Mouse (Mus musculus) E14TG2a.4 (cell line): ENCODE measurements around the gene Stn1.

Experiments used
- H3K27me3 ChIP-seq: 2 replicates; pipeline ENCODE4 v1.6.1; 2014; ENCODE audit warnings: low read length, control low read depth; ENCODE audit not compliant: insufficient read depth
- H3K36me3 ChIP-seq: 2 replicates; pipeline ENCODE4 v1.6.1; 2014; ENCODE audit warnings: low read length, control low read depth; ENCODE audit not compliant: insufficient read depth
- H3K4me1 ChIP-seq: replicated peaks from 2 replicates; pipeline ENCODE4 v1.6.1; 2014; ENCODE audit warnings: low read depth, low read length, control low read depth
- H3K4me3 ChIP-seq: replicated peaks from 2 replicates; pipeline ENCODE4 v1.5.1; 2014; ENCODE audit warnings: mild to moderate bottlenecking, low read length
- H3K9me3 ChIP-seq: 2 replicates; pipeline ENCODE4 v1.6.1; 2014; ENCODE audit warnings: low read length, control low read depth
- CTCF ChIP-seq: conservative IDR thresholded peaks from 2 replicates; pipeline ENCODE4 v1.5.1; 2014; ENCODE audit warnings: low read length
- NANOG ChIP-seq: IDR thresholded peaks from 2 replicates; pipeline ENCODE4 v1.6.1; 2014; ENCODE audit warnings: borderline replicate concordance, low read length, mixed read lengths
- POU5F1 ChIP-seq: IDR thresholded peaks from 2 replicates; pipeline ENCODE4 v1.6.1; 2014; ENCODE audit warnings: low read length, borderline replicate concordance

Gene Stn1

GRCm38 (mm10) chr19:47565994-47566393, 28.7 kb upstream of the Stn1 start:
- no peak for TF ChIP-seq CTCF
- TF ChIP-seq NANOG: no peak
- Histone ChIP-seq H3K27me3 (peaks cover 2% of the 10 kb centered on the region; the same call in 1 of the 2 replicates), H3K36me3 (no peaks in the 10 kb centered on the region), H3K4me3 (no peak overlapping the region), H3K9me3 (no peaks in the 10 kb centered on the region), H3K4me1 (0 out of 2 replicates have a peak, but pooled peaks cover 2% of the 10 kb centered on the region)

- Histone ChIP-seq H3K27me3 (peaks cover 2% of the 10 kb centered on the region; the same call in 1 of the 2 replicates), H3K36me3 (no peaks in the 10 kb centered on the region), H3K9me3 (no peaks in the 10 kb centered on the region), H3K4me3 (no peak overlapping the region), H3K4me1 (0 out of 2 replicates have a peak, but pooled peaks cover 2% of the 10 kb centered on the region)
- TF ChIP-seq NANOG (no peak), CTCF (no peak), POU5F1 (no peak)
Measured at GRCm38 (mm10) chr19:47565031-47565654, 27.8 kb upstream of the Stn1 start.

GRCm38 (mm10) chr19:47563715-47564114, 26.4 kb upstream of the Stn1 start:
- H3K4me1 ChIP-seq: 0 out of 2 replicates have a peak, but pooled peaks cover 2% of the 10 kb centered on the region
- peaks cover 2% of the 10 kb centered on the region; the same call in 1 of the 2 replicates for H3K27me3 ChIP-seq
- no peaks in the 10 kb centered on the region for H3K36me3 ChIP-seq
- H3K4me3 ChIP-seq: no peak overlapping the region
- H3K9me3 ChIP-seq: 0 out of 2 replicates have a peak, but pooled peaks cover 6% of the 10 kb centered on the region
- TF ChIP-seq NANOG (no peak), CTCF (no peak), POU5F1 (no peak)

GRCm38 (mm10) chr19:47561996-47562441, 24.7 kb upstream of the Stn1 start:
- TF ChIP-seq POU5F1 (no peak), CTCF (no peak), NANOG (no peak)
- H3K9me3 ChIP-seq: peaks cover 10% of the 10 kb centered on the region; the same call in 1 of the 2 replicates
- H3K27me3 ChIP-seq: no peaks in the 10 kb centered on the region; the same call in 1 of the 2 replicates
- peaks cover 2% of the 10 kb centered on the region; the same call in 1 of the 2 replicates for H3K4me1 ChIP-seq
- no peaks in the 10 kb centered on the region for H3K36me3 ChIP-seq
- no peak overlapping the region for H3K4me3 ChIP-seq

GRCm38 (mm10) chr19:47560544-47561161, 23.3 kb upstream of the Stn1 start:
- H3K4me3 ChIP-seq: no peak overlapping the region
- no peaks in the 10 kb centered on the region for H3K36me3 ChIP-seq
- H3K4me1 ChIP-seq: peaks cover 2% of the 10 kb centered on the region; the same call in 1 of the 2 replicates
- no peaks in the 10 kb centered on the region for H3K27me3 ChIP-seq
- TF ChIP-seq CTCF (no peak), NANOG (no peak), POU5F1 (no peak)
- H3K9me3 ChIP-seq: peaks cover 10% of the 10 kb centered on the region; the same call in 1 of the 2 replicates

- peaks cover 2% of the 10 kb centered on the region; the same call in 1 of the 2 replicates for H3K4me1 ChIP-seq
- H3K36me3 ChIP-seq: no peaks in the 10 kb centered on the region
- peaks cover 10% of the 10 kb centered on the region; the same call in 1 of the 2 replicates for H3K9me3 ChIP-seq
- H3K4me3 ChIP-seq: no peak overlapping the region
- no peak for TF ChIP-seq POU5F1
- TF ChIP-seq CTCF: no peak
- no peaks in the 10 kb centered on the region for H3K27me3 ChIP-seq
Measured at GRCm38 (mm10) chr19:47559751-47560512, 22.6 kb upstream of the Stn1 start.

- TF ChIP-seq CTCF (no peak), NANOG (no peak), POU5F1 (no peak)
- no peak overlapping the region for H3K4me3 ChIP-seq
- peaks cover 3% of the 10 kb centered on the region; the same call in 1 of the 2 replicates for H3K27me3 ChIP-seq
- H3K4me1 ChIP-seq: peaks cover 2% of the 10 kb centered on the region; the same call in 1 of the 2 replicates
- no peaks in the 10 kb centered on the region for H3K36me3 ChIP-seq
- peaks cover 10% of the 10 kb centered on the region; the same call in 1 of the 2 replicates for H3K9me3 ChIP-seq
Measured at GRCm38 (mm10) chr19:47559145-47559544, 21.8 kb upstream of the Stn1 start.

GRCm38 (mm10) chr19:47549584-47549983, 12.3 kb upstream of the Stn1 start:
- TF ChIP-seq CTCF (no peak), POU5F1 (no peak), NANOG (no peak)
- H3K27me3 ChIP-seq: peaks cover 2% of the 10 kb centered on the region; the same call in 1 of the 2 replicates
- no peaks in the 10 kb centered on the region for H3K4me1 ChIP-seq
- H3K36me3 ChIP-seq: no peaks in the 10 kb centered on the region
- no peak overlapping the region for H3K4me3 ChIP-seq
- H3K9me3 ChIP-seq: peaks cover 2% of the 10 kb centered on the region; the same call in 1 of the 2 replicates
